Mouse (Mus musculus) brain, adult 2 months (tissue): ENCODE measurements around the gene Gpr33.

Experiments used
- DNase-seq: peaks from one replicate; pipeline ENCODE4 v3.0.0; 2011; ENCODE audit warnings: low read depth, low spot score

Gpr33 gene

GRCm38 (mm10) chr12:51985163-51985748, 42.6 kb downstream of the Gpr33 start:
- no peak for DNase-seq

- no peak for DNase-seq
Observed at GRCm38 (mm10) chr12:51983625-51984024, 44.2 kb downstream of the Gpr33 start.

- no peak for DNase-seq
Observed at GRCm38 (mm10) chr12:51976531-51976930, 51.3 kb downstream of the Gpr33 start.

DNA sequence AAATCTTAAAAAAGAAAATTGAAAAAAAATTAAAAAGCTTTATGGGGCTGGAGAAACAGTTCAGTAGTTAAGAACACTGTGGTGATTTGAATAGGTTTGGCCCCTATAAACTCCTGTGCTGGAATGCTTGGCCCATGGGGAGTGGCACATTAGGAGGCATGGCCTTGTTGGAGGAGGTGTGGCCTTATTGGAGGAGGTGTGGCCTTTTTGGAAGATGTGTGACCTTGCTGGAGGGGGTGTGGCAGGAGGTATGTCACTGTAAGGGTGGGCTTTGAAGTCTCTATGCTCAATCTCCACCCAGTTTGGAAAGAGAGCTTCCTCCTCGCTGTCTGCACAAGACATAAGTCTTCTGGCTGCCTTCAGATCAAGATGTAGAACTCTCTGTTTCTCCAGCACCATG, 53.5 kb downstream of the Gpr33 start:
- DNase-seq: no peak
